Mouse (Mus musculus): ENCODE results near the gene Stpg1. TPM values are rescaled to one million over a fixed set of nuclear protein-coding genes. Genes with fewer than 3 reads are reported as not detected.

The Stpg1 gene
- polyA plus RNA-seq, 1 experiment from 2014 or later: 0.70 TPM

DNA sequence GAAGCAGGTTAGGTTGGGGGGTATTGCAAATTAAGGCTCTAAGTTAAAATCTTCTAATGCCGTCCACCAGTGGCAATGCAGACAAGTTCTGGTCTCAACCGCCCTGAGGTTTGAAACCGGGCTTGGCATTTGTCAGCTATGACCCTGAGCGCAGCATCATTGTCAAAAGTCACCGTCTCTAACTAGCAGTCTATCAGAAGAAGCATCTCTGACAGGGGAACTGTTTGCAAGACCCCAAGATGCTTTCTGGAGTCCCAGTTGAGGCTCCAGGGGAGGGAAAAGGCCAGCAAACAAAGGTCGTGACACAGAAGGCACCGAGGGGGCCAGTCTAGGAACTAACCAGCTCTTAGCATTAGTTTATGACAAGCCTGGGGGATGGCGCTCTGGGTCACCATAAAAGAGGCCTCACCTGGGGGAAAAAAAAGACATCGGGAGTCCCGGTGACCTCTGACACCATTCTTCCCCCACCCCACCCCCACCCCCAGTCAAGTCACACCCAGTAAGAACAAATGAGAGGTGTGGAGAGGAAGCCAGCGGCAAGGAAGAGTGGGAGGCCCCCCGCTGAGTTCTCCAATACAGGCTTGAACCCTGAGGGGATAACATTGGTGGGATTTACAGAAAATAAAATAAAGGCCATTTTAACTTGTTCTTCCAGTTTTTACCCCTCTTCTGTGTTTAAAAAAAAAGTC, 86.8 kb downstream of the Stpg1 start:
- no peak for ATAC-seq (ENCODE audit: insufficient number of reproducible peaks, insufficient read depth, low FRiP score, low read depth)
- Histone ChIP-seq H3K9ac (ENCODE audit: low read length) (no peak overlapping the region), H3K27ac (replicated peaks in 1 of 2; ENCODE audit: control insufficient read depth in 1 of 2, insufficient read depth in 1 of 2, low read depth in 2 of 2, low read length in 2 of 2) (no peak overlapping the region), H3K4me2 (ENCODE audit: low read length) (no peak overlapping the region), H3K9me3 (ENCODE audit: control insufficient read depth, low read length) (peaks cover 4% of the 10 kb centered on the region; the same call in 1 of the 2 replicates), H3K27me3 (ENCODE audit: control insufficient read depth, insufficient read depth, low read length) (peaks cover 4% of the 10 kb centered on the region; the same call in 1 of the 2 replicates), H3K4me3 (ENCODE audit: control insufficient read depth in 1 of 2, insufficient read depth in 1 of 2, low read depth in 1 of 2, low read length in 2 of 2) (no peak overlapping the region), H3K36me3 (ENCODE audit: control insufficient read depth, insufficient read depth, low read length) (no peaks in the 10 kb centered on the region), H3K4me1 (ENCODE audit: control insufficient read depth in 2 of 2, insufficient read depth in 2 of 2, low read length in 2 of 2) (no peaks in the 10 kb centered on the region)
- WGBS: 46% methylated on average over 12 of the region's 12 CpGs

DNA sequence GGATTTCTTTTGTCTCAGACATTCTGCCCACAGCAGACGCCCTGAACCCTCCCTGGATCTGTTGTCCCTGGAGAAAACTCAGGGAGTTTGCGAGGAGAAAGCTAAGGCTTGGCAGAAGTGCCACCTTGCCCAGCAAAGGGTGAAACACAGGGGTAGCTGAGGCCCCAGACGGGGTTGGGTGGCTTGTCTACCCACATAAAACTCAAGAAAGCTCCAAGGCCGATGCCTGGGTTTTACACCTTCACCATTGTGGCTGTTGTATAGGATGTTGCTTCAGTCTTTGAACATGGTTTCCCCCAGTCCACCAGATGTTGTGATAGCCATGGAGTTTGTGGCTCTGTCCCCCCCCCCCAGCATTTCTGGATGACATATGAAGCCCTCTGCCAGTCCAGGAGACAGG, 90.2 kb downstream of the Stpg1 start:
- WGBS: 81% methylated on average over 4 of the region's 4 CpGs
- no peaks in the 10 kb centered on the region for H3K9me3 ChIP-seq (ENCODE audit: control insufficient read depth, low read length)

More for the DNA sequence above, 90.2 kb downstream of the Stpg1 start:
- H3K4me1 ChIP-seq (ENCODE audit: control insufficient read depth in 2 of 2, insufficient read depth in 2 of 2, low read length in 2 of 2): peaks cover 4 to 7% of the 10 kb centered on the region in 2 experiments
- no peak overlapping the region for H3K9ac ChIP-seq (ENCODE audit: low read length)
- no peak overlapping the region for H3K4me3 ChIP-seq (ENCODE audit: control insufficient read depth in 1 of 2, insufficient read depth in 1 of 2, low read depth in 1 of 2, low read length in 2 of 2)
- no peak for ATAC-seq (ENCODE audit: insufficient number of reproducible peaks, insufficient read depth, low FRiP score, low read depth)
- peaks cover 4% of the 10 kb centered on the region; the same call in 1 of the 2 replicates for H3K27me3 ChIP-seq (ENCODE audit: control insufficient read depth, insufficient read depth, low read length)
- H3K36me3 ChIP-seq (ENCODE audit: control insufficient read depth, insufficient read depth, low read length): no peaks in the 10 kb centered on the region
- H3K4me2 ChIP-seq (ENCODE audit: low read length): no peak overlapping the region
- no peak overlapping the region for H3K27ac ChIP-seq (replicated peaks in 1 of 2; ENCODE audit: control insufficient read depth in 1 of 2, insufficient read depth in 1 of 2, low read depth in 2 of 2, low read length in 2 of 2)

Small RNAs within 50 kb of the gene (microRNA-seq; reads per million reads assigned to microRNA genes)
- gene Gm25317: not detected

Other genes starting within 250 kb of the Stpg1 start
- gene Clic4, start 222.0 kb upstream of the Stpg1 start, polyA plus RNA-seq (2014; fragmentation: Nextera tagmentation; extraction: Ambion mirVana): 181 and 194 TPM in 2 replicates
- 120 TPM in 2 replicates for gene Srrm1, start 141.5 kb upstream of the Stpg1 start, polyA plus RNA-seq (2014; fragmentation: Nextera tagmentation; extraction: Ambion mirVana)
- gene Ncmap, start 96.6 kb upstream of the Stpg1 start, polyA plus RNA-seq (2014; fragmentation: Nextera tagmentation; extraction: Ambion mirVana): 0.22 and 0.41 TPM in 2 replicates
- gene Rcan3, start 60.9 kb upstream of the Stpg1 start, polyA plus RNA-seq (2014; fragmentation: Nextera tagmentation; extraction: Ambion mirVana): 9.2 and 10.8 TPM in 2 replicates
- 4.0 and 4.5 TPM in 2 replicates for gene Nipal3, start 248 bp downstream of the Stpg1 start, polyA plus RNA-seq (2014; fragmentation: Nextera tagmentation; extraction: Ambion mirVana)
- gene Grhl3, start 78.8 kb downstream of the Stpg1 start, polyA plus RNA-seq (2014; fragmentation: Nextera tagmentation; extraction: Ambion mirVana): 5.1 and 5.8 TPM in 2 replicates
- gene Ifnlr1, start 191.5 kb downstream of the Stpg1 start, polyA plus RNA-seq (2014; fragmentation: Nextera tagmentation; extraction: Ambion mirVana): 0.65 and 0.98 TPM in 2 replicates
- not detected in 2 replicates for gene Il22ra1, start 233.4 kb downstream of the Stpg1 start, polyA plus RNA-seq (2014; fragmentation: Nextera tagmentation; extraction: Ambion mirVana)